ENCODE assay signal across 14 mouse cellular contexts in the genomic region with DNA sequence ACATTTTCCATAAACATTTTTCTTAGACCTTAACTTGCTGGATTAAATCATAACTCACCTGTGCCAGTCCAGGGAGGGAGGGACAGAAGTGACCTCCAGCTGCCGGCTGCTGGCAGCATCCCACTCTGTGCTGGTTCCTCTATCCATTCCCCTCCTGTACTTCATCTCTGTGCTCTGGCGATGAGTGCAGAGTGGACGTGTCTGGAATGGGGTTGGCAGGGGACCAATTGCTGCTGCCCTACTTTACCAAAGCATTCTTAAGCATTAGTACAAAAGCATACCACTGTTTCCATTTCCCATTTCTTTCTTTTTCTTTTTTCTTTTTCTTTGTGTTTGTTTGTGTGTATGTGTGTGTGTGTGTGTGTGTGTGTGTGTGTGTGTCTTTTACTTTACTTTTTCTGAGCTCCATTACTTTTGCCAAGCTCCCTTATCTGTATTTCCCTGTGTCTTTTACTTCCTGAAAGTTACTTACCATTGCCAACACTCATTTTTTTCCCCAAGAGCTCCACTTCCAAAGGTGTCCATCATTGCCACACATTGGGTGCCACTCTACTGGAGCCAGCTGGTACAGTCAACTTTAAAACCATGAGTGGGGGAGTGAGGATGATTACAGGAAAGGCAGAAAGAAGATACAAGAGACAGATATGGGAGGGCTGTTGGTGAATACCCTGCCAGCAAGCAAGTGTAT.
DNase-seq lines count a peak whose midpoint lies in the region; ATAC-seq and TF ChIP-seq lines count a peak whose summit lies in the region.
"Had no signal": no experiment of that assay in that cellular context is flagged by ENCODE, and none has a peak within 500 bp of the region (broad histone marks: within the 10 kb centered on the region; RNA-seq: fewer than 3 reads in every experiment).

No protein-coding gene starts in this region.

- no peaks in the 10 kb centered on the region for H3K27me3 ChIP-seq in lung, embryonic 16.5 days (ENCODE audit: control insufficient read depth, insufficient read depth, low read depth, low read length)
- no peaks in the 10 kb centered on the region for H3K27me3 ChIP-seq in heart, embryonic 15.5 days
- H3K27me3 ChIP-seq in forebrain, embryonic 11.5 days (ENCODE audit: control insufficient read depth, insufficient read depth, low read length): no peaks in the 10 kb centered on the region
- H3K27me3 ChIP-seq: embryonic facial prominence, embryonic 15.5 days; forebrain, embryonic 15.5 days; limb, embryonic 15.5 days had no signal

- no peaks in the 10 kb centered on the region for H3K36me3 ChIP-seq in lung, embryonic 16.5 days (ENCODE audit: control insufficient read depth, insufficient read depth, low read length)
- H3K36me3 ChIP-seq in heart, embryonic 15.5 days: no peaks in the 10 kb centered on the region
- no peaks in the 10 kb centered on the region for H3K36me3 ChIP-seq in forebrain, embryonic 11.5 days (ENCODE audit: control insufficient read depth, insufficient read depth, low read length)
- H3K36me3 ChIP-seq: embryonic facial prominence, embryonic 15.5 days; forebrain, embryonic 15.5 days; limb, embryonic 15.5 days had no signal

- peak; percentile 45 for DNase-seq in adrenal gland, postnatal 10 days
- no peak for DNase-seq in adrenal gland, postnatal 4 days (ENCODE audit: low spot score in 2 of 2)
- DNase-seq in lung, adult 2 months: no peak
- DNase-seq in lung, postnatal 4 days: peak; percentile 36 to 53
- no peak for DNase-seq in left cerebral cortex, adult 18-20 months (ENCODE audit: low spot score in 2 of 2)
- no peak for DNase-seq in forebrain, embryonic 11.5 days (ENCODE audit: low spot score)
- DNase-seq: cerebellum, postnatal 36 days; kidney, postnatal 4 days; retina, postnatal 1 day had no signal

- 29% methylated on average over 3 of the region's 3 CpGs for WGBS in lung, embryonic 16.5 days
- WGBS in lung, adult 2 months: 41% methylated on average over 3 of the region's 3 CpGs
- 20% methylated on average over 3 of the region's 3 CpGs for WGBS in heart, embryonic 15.5 days
- 84% methylated on average over 3 of the region's 3 CpGs for WGBS in forebrain, embryonic 11.5 days

- no peak for TF ChIP-seq CTCF in lung, adult 2 months (IDR thresholded peaks at IDR 0.05; ENCODE audit: insufficient read depth, low read length)

- peaks cover 7% of the 10 kb centered on the region; the same call in 1 of the 2 replicates for H3K9me3 ChIP-seq in lung, embryonic 16.5 days (ENCODE audit: control insufficient read depth, low read length)
- H3K9me3 ChIP-seq in heart, embryonic 15.5 days (replicated peaks): no peaks in the 10 kb centered on the region
- no peaks in the 10 kb centered on the region; the same call in 1 of the 2 replicates for H3K9me3 ChIP-seq in forebrain, embryonic 11.5 days (ENCODE audit: control insufficient read depth, low read length)
- H3K9me3 ChIP-seq: forebrain, embryonic 15.5 days; limb, embryonic 15.5 days had no signal

- H3K4me2 ChIP-seq in lung, embryonic 16.5 days (ENCODE audit: low read depth, low read length): no peak overlapping the region
- H3K4me2 ChIP-seq in heart, embryonic 15.5 days: no peak overlapping the region
- H3K4me2 ChIP-seq in forebrain, embryonic 11.5 days (ENCODE audit: low read depth, low read length, severe bottlenecking): no peak overlapping the region
- H3K4me2 ChIP-seq: embryonic facial prominence, embryonic 15.5 days; forebrain, embryonic 15.5 days; limb, embryonic 15.5 days had no signal

- no peak for TF ChIP-seq POLR2A in lung, adult 2 months (IDR thresholded peaks at IDR 0.05; ENCODE audit: borderline replicate concordance, extremely low read depth, low read depth, low read length)

- no peaks in the 10 kb centered on the region for H3K4me1 ChIP-seq in lung, embryonic 16.5 days (replicated peaks; ENCODE audit: control insufficient read depth, insufficient read depth, low read length)
- H3K4me1 ChIP-seq in lung, adult 2 months (ENCODE audit: control insufficient read depth, insufficient read depth, low read length): no peaks in the 10 kb centered on the region
- peaks cover 2% of the 10 kb centered on the region; the same call in 1 of the 2 replicates for H3K4me1 ChIP-seq in heart, embryonic 15.5 days (replicated peaks)
- no peaks in the 10 kb centered on the region for H3K4me1 ChIP-seq in forebrain, embryonic 11.5 days (replicated peaks; ENCODE audit: control insufficient read depth, insufficient read depth, low read length)
- H3K4me1 ChIP-seq: embryonic facial prominence, embryonic 15.5 days; forebrain, embryonic 15.5 days; limb, embryonic 15.5 days had no signal

- peak; percentile 88 for ATAC-seq in lung, embryonic 16.5 days (ENCODE audit: low read depth)
- peak; percentile 74; the same call in 1 of the 2 replicates for ATAC-seq in heart, embryonic 15.5 days (replicated peaks; ENCODE audit: insufficient number of reproducible peaks, insufficient read depth, low FRiP score, low read depth)
- no peak for ATAC-seq in forebrain, embryonic 11.5 days (replicated peaks; ENCODE audit: low FRiP score)
- ATAC-seq: forebrain, embryonic 15.5 days had no signal

- no peak overlapping the region for H3K4me3 ChIP-seq in lung, embryonic 16.5 days (ENCODE audit: low read length)
- H3K4me3 ChIP-seq in lung, adult 2 months (replicated peaks; ENCODE audit: extremely low read depth, low read depth, low read length): no peak overlapping the region
- no peak overlapping the region for H3K4me3 ChIP-seq in heart, embryonic 15.5 days
- no peak overlapping the region for H3K4me3 ChIP-seq in forebrain, embryonic 11.5 days (ENCODE audit: low read depth, low read length)
- H3K4me3 ChIP-seq: embryonic facial prominence, embryonic 15.5 days; forebrain, embryonic 15.5 days; limb, embryonic 15.5 days had no signal

- peak overlapping the region; percentile 9; the same call in 1 of the 2 replicates for H3K27ac ChIP-seq in lung, embryonic 16.5 days (ENCODE audit: low read length)
- H3K27ac ChIP-seq in heart, embryonic 15.5 days: peak overlapping the region; percentile 62
- H3K27ac ChIP-seq in forebrain, embryonic 11.5 days (ENCODE audit: low read depth, low read length): no peak overlapping the region
- H3K27ac ChIP-seq: embryonic facial prominence, embryonic 15.5 days; forebrain, embryonic 15.5 days; limb, embryonic 15.5 days had no signal

- no peak overlapping the region for H3K9ac ChIP-seq in lung, embryonic 16.5 days (ENCODE audit: low read length)
- no peak overlapping the region for H3K9ac ChIP-seq in heart, embryonic 15.5 days
- H3K9ac ChIP-seq in forebrain, embryonic 11.5 days (ENCODE audit: low read length): no peak overlapping the region
- H3K9ac ChIP-seq: embryonic facial prominence, embryonic 15.5 days; forebrain, embryonic 15.5 days; limb, embryonic 15.5 days had no signal

Comparison
In these comparisons a context has a peak if more than half of its experiments do, and no peak if none do; other contexts are left out.
1. DNase-seq: peak in adrenal gland, postnatal 10 days (single experiment) and lung, postnatal 4 days (2 of 2); none in adrenal gland, postnatal 4 days (0 of 2), lung, adult 2 months (single experiment), left cerebral cortex, adult 18-20 months (0 of 2) and forebrain, embryonic 11.5 days (single experiment).